Mouse (Mus musculus) lung, adult 18-20 months (tissue): ENCODE results near the gene Psmd13.
A peak's percentile ranks its signal among the peaks of the same experiment; 100 is the strongest.
"Not testable (repeated sequence)": the region's sequence is repeated elsewhere in the genome, so short reads cannot be mapped to it uniquely, and the experiment has no call there.

ENCODE experiments used
- DNase-seq, 2 experiments: peaks; one replicate each; pipeline ENCODE4 v3.0.0; 2022; ENCODE audit warnings: mixed read lengths in 2 of 2

The Psmd13 gene

DNA sequence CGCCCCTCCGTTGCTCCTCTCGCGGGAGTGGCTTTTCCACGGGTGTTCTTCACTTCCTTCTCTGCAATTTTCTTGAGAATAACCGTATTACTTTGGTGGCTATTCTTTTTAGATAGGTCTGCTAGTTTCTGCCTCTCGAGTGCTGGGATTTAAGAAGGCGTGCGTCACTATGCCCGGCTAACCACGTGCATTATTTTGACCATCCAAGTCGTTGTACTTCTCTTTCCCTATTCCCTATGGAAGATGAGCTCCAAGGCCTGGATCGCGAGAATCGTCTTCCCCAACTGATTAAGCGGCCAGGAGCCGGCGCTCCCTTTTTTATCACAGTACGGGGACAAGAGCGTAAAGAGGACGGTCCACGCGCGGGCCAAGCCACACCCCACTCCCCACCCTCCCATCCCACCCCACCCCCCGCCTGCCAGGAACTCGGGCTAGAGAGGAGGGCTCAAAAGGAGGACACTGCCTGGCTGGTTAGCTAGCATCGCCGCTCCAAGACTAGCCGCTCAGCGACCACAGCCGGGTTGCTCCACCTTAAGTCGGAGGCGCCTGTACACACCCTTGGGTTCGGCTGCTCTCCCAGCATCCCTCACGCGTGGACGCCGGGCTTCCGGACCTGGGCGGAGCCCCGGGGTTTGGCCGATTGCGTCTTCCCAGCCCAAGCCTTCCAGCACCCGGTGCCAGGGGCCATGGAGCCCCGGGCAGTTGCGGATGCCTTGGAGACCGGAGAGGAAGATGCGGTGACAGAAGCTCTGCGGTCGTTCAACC lies 24.8 kb upstream of the Psmd13 start, which contains the start of gene Ric8a:
Gene Ric8a, plus strand, starts transcription at position 173 of the 765 bp plus-strand sequence.
- DNase-seq, result peak; percentile 94 to 96

DNA sequence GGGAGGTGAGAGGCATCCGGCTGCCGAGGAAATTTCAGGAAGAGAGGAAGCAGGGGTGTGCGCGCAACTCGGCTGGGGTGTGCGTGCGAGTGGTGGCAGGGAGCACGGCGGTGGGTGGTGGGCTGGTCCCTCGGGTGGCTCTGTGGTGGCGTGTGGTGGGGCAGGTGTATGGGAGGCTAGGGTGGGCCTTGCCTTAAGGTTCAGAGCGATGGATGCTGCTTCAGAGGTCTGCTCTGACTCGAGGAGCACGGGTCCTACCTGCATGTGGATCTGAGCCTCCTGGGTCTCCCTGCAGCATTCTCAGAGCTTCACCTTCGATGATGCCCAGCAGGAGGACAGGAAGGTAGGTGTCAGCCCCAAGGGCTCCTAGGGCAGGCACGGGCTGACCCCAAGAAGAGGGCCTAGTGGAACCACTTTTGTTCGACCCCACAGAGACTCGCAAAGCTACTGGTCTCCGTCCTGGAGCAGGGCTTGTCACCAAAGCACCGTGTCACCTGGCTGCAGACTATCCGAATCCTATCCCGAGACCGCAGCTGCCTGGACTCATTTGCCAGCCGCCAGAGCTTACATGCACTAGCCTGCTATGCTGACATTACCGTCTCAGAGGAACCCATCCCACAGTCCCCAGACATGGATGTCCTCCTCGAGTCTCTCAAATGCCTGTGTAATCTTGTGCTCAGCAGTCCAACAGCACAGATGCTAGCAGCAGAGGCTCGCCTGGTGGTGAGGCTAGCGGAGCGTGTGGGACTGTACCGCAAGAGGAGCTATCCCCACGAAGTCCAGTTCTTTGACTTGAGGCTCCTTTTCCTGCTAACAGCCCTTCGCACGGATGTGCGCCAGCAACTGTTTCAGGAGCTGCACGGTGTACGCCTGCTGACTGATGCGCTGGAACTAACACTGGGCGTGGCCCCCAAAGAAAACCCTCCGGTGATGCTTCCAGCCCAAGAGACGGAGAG lies 23.9 kb upstream of the Psmd13 start, which contains the start of gene Bet1l:
Gene Bet1l, minus strand, starts transcription at position 28 of the 956 bp plus-strand sequence.
- DNase-seq, result no peak

DNA sequence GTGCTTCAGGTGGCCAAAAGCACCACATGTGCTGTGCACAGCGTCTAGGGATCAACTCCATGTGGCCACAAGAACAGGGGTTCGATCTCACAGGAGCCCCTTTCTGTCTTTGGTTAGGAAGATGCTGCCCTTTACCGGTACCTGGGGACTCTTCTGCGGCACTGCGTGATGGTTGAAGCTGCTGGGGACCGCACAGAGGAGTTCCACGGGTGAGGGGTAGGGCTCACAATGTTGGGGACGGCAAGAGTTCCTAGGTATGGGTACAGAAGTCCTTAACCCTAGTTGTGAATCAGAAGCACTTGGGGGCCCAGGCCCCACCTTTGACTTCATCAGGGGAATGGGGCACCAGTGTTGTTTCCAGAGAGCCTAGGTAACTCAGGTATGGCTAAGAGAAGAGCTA lies 23.0 kb upstream of the Psmd13 start:
- DNase-seq, result no peak

DNA sequence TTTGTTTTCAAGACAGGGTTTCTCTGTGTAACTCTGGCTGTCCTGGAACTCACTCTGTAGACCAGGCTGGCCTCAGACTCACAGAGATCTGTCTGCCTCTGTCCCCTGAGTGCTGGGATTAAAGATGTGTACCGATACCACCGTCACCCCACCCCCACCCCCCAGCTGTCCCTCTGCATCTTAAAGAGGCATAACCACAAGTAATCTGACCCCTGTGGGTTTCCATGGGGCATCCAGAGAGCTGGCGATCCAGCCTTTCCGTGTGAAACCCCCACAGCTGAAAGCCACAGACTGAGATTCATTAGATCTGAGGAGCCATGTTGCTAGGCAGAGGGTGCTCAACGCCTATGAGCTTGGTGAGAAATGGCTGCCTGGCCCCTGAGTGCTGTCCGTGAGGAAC lies 21.8 kb upstream of the Psmd13 start:
- DNase-seq, result no peak

DNA sequence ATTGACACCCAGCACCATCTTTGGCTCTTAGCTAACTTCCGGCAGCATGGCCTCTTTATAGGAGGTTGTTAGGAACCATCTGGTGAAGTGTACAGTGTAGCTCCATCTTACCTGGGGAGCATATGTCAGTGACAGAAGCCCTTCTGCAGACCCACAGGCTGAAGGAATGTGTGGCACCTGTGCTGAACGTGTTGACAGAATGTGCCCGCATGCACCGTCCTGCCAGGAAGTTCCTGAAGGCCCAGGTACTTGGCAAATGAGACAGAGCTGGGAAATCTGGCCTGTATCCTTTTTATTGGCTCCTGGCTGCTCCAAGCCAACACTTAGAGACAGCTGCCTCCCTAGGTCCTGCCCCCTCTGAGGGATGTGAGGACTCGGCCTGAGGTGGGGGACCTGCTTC lies 21.0 kb upstream of the Psmd13 start:
- no peak for DNase-seq

DNA sequence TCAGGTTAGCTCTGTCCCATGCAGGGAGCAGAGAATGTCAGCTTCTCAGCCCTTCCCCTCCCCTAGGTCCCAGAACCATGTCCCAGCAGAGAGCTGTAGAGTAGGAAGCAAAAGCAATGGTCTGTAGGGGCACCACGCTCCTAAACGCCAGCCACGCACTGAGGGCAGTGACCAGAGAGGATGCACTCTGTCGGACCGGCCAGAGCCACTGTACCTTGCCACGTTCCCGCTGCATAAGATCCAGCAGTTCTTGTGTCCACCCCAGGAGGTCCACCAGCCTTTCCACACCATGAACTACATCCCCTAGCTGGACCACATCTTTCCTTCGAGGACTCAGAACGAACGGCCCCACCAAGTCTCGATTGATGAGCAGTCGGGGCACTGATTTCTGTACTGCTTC lies 17.0 kb upstream of the Psmd13 start:
- no peak for DNase-seq

DNA sequence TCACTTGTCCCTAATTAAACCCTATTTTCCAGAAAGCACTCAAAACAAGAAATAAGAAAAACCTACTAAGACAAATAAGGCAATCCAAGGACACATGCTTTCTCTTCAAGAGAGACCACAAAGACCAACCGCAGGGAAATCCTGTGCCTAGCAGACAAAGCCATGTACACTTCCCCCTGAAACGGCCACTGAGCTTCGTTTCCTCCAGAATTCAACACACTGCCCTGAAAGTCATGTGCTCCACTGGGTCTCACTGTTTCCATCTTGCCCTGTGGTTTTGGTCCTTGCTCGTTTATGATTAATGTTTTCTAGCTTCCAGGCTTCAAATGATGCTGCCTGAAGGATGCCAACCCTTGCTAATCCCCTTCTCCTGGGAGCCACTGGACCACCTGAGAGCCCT lies 7.5 kb upstream of the Psmd13 start:
- DNase-seq, result peak in 1 of 2 experiments; percentile 24

DNA sequence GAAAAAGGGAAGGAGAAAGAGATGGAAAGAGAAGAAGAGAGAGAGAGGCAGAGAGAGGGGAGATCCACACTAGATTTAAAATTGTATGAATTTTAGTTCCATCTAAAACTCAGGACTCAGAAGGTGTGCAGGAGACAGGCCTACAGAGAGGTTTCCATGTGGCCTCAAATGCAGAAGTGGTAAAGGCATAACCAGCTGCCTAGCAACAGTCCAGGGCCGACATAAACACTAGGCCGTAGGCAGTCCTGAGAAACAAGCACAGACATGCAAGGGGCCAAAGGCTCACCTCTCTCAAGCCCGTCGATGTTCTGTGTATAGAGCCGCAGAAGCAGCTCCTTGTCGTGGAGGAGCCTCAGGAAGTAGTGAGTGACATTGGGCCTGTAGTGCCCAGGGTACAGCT lies 4.4 kb upstream of the Psmd13 start:
- DNase-seq, result peak; percentile 37 to 41

DNA sequence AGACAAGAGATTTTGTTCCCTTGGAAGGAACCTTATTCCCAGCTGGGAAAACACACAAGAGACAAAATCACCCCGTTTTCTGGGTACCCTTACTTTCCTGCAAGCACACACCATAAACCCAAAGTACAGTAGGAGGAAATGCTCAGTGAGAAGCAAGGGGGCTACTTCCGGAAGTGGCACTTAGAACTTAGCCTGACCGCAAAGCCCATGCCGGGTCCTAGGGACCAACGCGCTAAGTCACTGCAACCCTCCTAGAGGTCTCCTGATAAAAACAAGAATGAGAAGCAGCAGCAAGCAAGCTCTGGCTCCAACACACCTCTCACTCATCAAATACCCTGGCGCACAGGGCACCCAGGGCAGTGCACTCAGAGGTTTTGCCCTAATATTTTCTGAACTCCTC lies 2.4 kb upstream of the Psmd13 start:
- DNase-seq, result no peak

DNA sequence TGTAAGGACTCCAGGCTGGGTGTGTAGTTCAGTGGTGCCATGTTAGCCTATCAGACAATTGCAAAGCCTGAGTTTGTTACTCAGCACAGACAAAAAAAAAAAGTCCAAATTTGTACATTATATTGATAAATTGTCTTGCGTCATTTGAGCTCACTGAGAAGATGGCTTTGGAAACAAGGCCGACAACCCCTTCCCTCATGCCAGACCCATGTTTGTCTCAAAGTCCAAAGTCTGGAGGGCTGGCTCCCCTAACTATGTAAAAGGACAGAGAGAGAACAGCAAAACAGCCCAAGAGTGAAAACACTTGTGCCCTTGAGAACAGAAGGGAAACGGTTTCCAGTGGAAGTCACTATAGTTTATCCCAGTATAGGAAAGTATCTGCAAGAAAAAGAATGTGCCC lies 1.3 kb upstream of the Psmd13 start:
- no peak for DNase-seq

DNA sequence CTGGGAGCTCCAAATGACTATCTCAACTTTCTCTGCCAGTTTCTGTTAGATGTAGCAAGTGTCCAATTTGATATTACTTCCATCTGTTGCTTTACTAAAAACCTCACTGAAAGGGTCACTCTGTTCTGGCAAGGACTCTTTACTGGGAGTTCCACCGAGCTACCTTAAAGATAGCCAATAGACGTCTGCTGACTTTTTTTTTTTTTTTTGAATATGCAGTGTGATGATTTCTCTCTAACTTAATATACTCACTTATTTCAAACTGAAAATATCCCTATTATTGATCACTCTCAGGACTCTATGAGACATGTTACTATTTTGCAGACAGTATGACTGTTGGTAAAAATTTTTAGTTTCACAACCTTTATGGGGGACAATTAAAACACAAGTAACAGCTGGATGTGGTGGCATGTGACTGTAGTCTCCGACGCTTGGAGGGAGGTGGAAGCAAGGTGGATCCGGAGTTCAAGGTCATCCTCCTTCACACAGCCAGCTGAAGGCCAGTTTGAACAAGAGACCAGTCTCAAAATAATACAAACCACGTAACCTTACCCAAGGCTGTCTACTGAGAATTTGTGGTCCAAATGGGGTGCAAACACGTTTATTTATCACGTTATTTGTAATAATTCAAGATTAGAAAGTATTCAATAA lies 778 bp upstream of the Psmd13 start:
- no peak for DNase-seq

DNA sequence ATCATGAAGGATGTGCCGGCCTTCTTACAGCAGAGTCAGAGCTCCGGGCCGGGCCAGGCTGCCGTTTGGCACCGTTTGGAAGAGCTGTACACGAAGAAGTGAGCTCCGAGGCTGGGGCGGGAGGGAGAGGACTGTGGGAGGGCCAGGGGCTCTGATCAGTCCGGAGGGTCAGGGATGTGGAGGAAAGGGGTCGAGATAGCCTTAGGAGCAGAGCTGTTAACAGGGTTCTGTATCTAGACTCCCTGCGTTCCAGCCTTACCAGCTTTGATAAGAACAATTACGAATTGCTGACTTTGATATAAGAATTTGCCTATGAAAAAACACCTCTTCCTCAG lies 668 bp downstream of the Psmd13 start:
- no peak for DNase-seq

DNA sequence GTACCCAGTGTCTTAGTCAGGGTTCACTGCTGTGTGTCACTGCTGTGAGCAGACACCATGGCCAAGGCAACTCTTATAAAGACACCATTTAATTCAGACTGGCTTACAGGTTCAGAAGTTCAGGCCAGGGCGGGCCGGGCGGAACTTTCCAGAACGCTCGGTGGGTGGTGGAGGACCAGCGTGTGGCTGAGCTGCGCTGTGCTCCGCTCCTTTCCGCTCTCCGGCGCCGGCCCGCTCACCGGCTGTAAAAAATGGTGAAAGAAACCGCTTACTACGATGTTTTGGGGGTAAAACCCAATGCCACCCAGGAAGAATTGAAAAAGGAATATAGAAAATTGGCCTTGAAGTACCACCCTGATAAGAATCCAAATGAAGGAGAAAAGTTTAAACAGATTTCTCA lies 8.9 kb downstream of the Psmd13 start:
- DNase-seq, result not testable (repeated sequence)

DNA sequence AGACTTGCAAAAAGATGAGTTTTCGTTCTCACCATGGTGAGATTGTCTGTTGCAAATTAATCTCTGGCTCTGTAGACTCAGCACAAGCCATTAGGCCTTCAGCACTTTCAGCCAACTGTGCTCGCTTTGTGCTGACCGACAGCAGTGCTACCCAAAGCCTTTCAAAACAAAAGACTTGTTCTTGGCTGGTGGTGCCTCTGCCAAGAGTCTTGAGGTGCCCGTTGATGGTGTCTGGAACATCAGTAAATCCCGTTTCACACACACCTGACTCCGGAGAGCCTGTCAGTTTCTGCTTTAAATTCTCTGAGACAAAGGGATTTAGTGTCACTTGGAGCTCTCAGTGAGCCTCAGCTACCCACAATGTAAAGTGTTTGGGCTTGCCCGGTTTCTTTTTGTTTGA lies 12.3 kb downstream of the Psmd13 start:
- no peak for DNase-seq

DNA sequence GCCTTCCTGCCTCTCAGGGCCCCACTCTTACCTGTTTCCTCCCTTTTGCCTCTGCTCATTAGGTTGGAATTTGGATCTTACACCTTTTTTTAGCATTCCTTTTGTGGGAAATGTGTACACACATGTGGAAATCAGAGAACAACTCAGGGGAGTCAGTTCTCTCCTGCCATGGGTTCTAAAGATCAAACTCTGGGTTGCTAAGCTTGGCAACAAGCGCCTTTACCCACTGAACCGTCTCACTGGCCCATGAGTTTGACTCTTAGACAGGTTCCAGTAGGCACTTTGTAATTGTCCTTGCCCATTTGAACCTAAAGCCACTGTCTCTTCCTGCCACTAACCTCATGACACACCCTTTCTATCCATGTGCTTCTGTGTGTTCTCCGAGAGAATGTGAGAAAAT lies 12.8 kb downstream of the Psmd13 start:
- no peak for DNase-seq

DNA sequence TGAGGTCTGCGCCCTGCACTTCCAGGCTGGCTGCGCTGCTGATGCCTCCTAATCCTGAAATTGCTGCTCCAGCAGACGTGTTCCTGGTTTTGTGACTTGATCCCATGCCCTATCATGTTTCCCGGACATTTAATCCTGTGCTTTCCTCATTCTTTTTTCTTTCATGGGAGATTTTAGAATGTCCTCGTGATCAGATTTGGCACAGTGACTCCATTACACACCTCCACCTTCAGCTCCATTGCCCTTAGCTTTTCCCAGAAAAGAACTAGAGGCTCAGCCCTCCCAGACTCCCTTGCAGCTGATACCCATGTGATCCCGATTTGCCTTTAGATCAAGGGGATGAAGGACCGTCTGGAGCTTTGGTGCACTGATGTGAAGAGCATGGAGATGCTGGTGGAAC lies 16.1 kb downstream of the Psmd13 start:
- no peak for DNase-seq

DNA sequence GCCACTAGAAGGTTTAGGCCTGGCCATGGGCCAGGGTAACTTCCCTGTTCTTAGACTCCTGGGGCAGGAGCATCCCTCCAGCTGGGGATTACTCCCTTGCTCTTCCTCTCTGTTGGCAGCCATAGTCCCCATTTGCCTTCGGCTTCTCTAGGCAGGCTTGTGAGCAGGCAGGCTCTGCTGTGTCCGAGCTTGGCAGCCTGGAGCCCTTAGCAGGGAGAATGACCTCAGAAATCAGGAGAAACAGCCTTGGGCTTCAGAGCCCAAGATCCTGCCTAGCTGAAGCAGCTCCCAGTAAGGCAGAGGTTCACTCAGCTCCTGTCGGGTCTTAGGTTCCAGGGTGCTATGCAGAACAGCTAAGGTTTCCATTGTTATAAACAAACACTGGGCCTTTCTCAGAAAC lies 17.4 kb downstream of the Psmd13 start:
- no peak for DNase-seq

DNA sequence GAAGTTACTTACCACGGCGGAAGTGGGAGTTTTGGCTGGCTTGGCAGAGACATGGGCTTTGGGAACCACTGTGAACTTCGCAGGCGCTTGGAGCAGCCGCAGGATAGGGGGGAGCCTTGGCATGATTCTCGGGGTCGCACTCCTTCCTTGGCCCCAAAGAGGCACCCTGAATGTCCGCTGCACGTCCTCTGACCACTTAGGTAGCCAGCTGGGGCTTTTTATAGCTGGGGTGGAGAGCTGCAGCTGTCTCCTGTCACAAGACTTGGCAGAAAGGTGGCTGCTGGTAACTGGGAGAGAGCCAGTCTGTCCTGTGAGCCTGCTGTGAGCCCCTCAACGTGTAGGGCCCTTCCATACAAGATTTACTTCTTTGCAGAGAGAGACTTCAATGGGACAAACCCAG lies 18.5 kb downstream of the Psmd13 start, which contains the start of gene Cox8b:
Gene Cox8b, minus strand, starts transcription at position 227 of the 400 bp plus-strand sequence.
- DNase-seq, result no peak

DNA sequence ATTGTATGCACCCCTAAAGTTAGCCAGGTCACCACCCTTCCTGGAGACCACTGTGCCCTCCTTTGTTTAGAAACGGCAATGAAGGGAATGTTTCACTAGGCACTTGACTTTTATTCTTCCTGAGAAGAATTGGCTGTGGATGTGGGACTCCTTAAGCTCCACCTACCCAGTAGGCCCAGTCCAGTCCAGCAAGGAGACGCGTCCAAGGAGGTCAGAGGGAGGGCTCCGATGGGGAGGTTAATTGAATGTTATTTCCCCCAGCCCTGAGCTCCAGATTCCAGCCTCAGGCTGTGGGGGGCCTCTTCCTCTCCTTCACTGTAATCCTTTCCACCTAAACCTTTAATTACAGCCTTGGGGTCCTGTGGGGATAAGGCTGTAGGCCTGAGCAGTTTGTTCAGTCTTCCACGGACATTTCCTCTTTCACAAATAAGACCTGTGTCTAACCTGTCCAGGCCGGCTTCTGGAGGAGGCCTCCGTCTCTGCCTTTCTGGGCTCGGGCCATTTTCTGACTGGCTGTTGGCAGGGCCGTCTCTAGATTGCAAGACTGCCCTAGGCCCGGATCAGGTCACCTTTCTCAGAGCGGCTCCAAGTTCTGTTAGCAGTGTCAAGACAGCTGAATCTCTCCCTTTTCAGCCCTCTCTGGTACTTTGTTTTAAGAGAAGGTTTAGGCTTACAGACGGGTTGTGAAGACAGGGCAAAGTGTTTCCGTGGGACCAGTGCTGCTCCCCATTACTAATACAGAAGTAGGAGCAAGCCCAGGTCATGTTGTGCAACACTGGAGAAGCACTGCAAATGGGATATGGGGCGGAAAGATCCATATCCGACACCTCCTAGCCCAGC lies 20.5 kb downstream of the Psmd13 start:
- peak; percentile 27 to 32 for DNase-seq

DNA sequence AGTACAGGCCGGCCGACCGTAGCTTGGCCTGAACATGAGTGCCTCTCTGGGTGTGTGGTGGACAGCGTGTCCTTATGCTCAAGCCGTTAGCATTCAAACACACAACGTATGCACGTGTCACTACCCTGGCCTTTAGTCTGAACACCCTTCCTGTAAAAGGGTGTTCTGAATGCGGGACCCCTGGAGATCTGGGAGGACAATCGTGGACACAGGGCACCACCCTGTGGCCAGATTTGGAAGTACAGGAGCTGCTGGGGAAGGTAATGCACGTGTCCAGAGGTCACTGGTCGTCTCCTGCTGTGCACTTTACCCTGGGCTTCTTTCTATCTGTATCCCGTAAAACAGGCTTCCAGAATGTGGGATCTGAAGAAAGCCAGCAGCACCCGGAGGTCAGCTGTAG lies 21.4 kb downstream of the Psmd13 start:
- DNase-seq, result peak; percentile 64 to 74

DNA sequence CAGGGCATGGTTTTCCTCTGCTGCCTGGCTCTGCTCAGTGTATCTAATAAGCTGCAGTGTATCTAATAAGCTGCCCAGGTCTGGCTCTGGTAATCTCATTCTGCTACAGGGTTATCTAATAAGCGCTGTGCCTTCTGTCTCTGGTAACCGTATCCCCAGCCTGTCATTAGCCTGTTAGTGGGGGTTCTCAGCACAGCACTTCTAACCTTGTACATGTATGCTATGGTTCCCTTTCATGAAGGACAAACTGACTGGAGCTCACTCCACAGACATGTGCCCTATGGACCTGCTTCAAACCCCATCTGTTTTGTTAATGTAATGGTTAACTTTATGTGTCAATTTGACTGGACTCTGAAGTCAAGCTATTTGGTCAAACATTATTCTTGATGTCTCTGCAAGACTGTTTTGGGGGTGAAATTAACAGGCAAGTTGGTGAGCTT lies 23.9 kb downstream of the Psmd13 start:
- DNase-seq, result no peak

DNA sequence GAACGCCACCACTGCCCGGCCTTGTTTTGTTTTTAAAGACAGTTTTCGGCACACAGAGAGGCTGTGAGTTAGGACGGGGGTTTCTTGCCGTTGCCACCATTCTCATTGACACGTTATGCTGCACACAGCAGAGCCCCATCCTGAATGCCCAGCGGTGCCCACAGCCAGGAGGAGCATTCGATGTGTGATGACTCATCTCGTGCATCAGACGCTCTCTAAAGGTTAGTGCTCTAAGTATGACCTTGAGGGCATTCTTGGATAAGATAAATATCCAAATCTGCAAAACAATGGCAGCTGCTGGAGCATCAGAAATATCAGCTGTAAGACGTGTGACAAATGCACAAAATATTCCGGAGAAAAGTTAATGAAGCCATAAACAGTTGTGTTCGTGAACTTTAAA lies 25.4 kb downstream of the Psmd13 start:
- no peak for DNase-seq
